Mouse (Mus musculus) G1E (cell line): ENCODE data around the gene Pex11b. TPM values are rescaled to one million over a fixed set of nuclear protein-coding genes. Genes with fewer than 3 reads are reported as not detected.

ENCODE experiments used
- ATAC-seq: 2 replicates; pipeline ENCODE4 v1.8.0; 2016; ENCODE audit warnings: mild to moderate bottlenecking; ENCODE audit not compliant: insufficient number of reproducible peaks, poor library complexity, low FRiP score, severe bottlenecking; ENCODE audit errors: extremely low read depth
- DNase-seq: peaks from one replicate; pipeline ENCODE4 v3.0.0; 2012; ENCODE audit warnings: low spot score
- H3K27me3 ChIP-seq: 2 replicates; pipeline ENCODE4 v1.6.1; 2012; ENCODE audit warnings: mild to moderate bottlenecking, low read length, inconsistent platforms; ENCODE audit not compliant: insufficient read depth
- H3K36me3 ChIP-seq: replicated peaks from 2 replicates; pipeline ENCODE3; 2012; ENCODE audit warnings: mild to moderate bottlenecking, inconsistent platforms
- H3K4me1 ChIP-seq: 2 replicates; pipeline ENCODE4 v1.6.1; 2012; ENCODE audit warnings: low read depth, low read length, inconsistent platforms, mixed read lengths; ENCODE audit not compliant: insufficient read depth
- H3K4me3 ChIP-seq: 2 replicates; pipeline ENCODE4 v1.5.1; 2012; ENCODE audit warnings: low read depth, mild to moderate bottlenecking, inconsistent platforms, low read length, moderate library complexity, mixed read lengths
- H3K9me3 ChIP-seq: replicated peaks from 2 replicates; pipeline ENCODE4 v1.6.1; 2012; ENCODE audit warnings: inconsistent platforms
- CTCF ChIP-seq: IDR thresholded peaks from 2 replicates; pipeline ENCODE4 v1.5.1; 2012; ENCODE audit warnings: low read depth, low read length, inconsistent platforms, mixed read lengths
- GATA1 ChIP-seq: IDR thresholded peaks from 2 replicates; pipeline ENCODE4 v1.6.1; 2012; ENCODE audit warnings: borderline replicate concordance, low read length, inconsistent platforms, mixed read lengths
- GATA2 ChIP-seq: IDR thresholded peaks from 2 replicates; pipeline ENCODE4 v1.6.1; 2012; ENCODE audit warnings: low read depth, low read length, inconsistent platforms, borderline replicate concordance
- POLR2AphosphoS5 ChIP-seq: IDR thresholded peaks from 2 replicates; pipeline ENCODE4 v1.6.1; 2012; ENCODE audit warnings: low read depth, low read length, inconsistent platforms; ENCODE audit not compliant: insufficient replicate concordance
- TAL1 ChIP-seq: conservative IDR thresholded peaks from 2 replicates; pipeline ENCODE4 v1.6.1; 2012; ENCODE audit warnings: low read depth, low read length, inconsistent platforms, mixed read lengths
- polyA plus RNA-seq: library from polyadenylated mRNA; stranded (reverse); fragments of >175 nt; gene quantifications from 2 replicates; pipeline ENCODE4 v1.2.3, GENCODE M21; 2012
- total RNA-seq, 2 experiments: library from RNA; stranded (forward) in 1 of 2; stranded (reverse) in 1 of 2; fragments of 200-1000 nt in 1 of 2; fragments of >200 nt in 1 of 2; fragmentation: Nextera tagmentation in 1 of 2; gene quantifications; 2 replicates each; pipeline ENCODE4 v1.2.3; 2014 to 2017

The Pex11b gene
- total and polyA plus RNA-seq, 3 experiments: 4.3 to 63.0 (median 23.8) TPM

DNA sequence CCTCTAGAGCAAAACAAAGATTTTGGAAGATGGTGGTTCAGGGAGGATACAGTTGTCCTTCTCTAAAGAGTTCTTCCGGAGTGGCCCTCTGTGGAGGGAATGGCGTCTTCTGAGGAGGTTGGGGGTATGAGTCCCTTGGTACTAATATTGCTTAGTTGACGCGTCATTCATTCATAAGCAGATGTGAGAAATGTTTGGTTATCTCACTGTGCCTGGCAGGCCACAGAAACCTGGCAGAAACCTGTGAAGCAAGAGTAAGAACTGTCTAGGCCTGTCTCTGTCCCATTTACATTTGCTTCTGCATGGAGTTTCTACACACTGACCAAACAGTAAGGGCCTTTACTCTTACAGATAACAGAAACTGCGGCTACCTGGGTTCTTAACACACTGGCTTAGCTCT lies 36.3 kb downstream of the Pex11b start:
- ATAC-seq: no peak
- no peak overlapping the region for H3K4me3 ChIP-seq
- peaks cover 40% of the 10 kb centered on the region for H3K27me3 ChIP-seq
- DNase-seq: no peak
- no peaks in the 10 kb centered on the region for H3K36me3 ChIP-seq
- no peak for TF ChIP-seq TAL1
- no peak for TF ChIP-seq CTCF
- TF ChIP-seq POLR2AphosphoS5: no peak
- no peak for TF ChIP-seq GATA2
- TF ChIP-seq GATA1: no peak
- H3K4me1 ChIP-seq: peaks cover 21% of the 10 kb centered on the region
- no peaks in the 10 kb centered on the region for H3K9me3 ChIP-seq

- H3K4me1 ChIP-seq: peaks cover 21% of the 10 kb centered on the region
- ATAC-seq (no peak), DNase-seq (no peak)
- H3K27me3 ChIP-seq: peaks cover 40% of the 10 kb centered on the region
- no peak for TF ChIP-seq CTCF
- no peak for TF ChIP-seq POLR2AphosphoS5
- no peak for TF ChIP-seq GATA1
- H3K36me3 ChIP-seq: no peaks in the 10 kb centered on the region
- H3K9me3 ChIP-seq: no peaks in the 10 kb centered on the region
- no peak overlapping the region for H3K4me3 ChIP-seq
Measured at GRCm38 (mm10) chr3:96673514-96673913, 38.3 kb downstream of the Pex11b start.

DNA sequence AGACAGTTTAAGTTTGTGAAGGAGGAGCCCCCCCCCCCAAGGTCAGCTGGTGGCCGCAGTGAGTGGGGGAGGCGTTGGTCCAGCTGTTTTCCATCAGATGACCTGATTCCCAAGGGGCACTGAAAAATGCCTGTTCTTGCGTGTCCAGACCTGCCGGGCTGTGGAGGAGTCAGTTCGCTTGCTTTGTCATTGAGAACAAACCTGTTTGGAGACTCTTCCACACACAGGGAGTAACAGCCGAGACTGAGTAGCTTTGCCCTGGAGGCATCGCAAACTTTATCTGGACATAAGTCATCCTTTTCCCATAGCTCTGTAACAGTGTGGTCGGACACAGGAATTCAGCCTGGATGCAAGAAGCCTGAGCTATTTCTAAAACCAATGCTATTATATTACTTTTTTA lies 39.3 kb downstream of the Pex11b start:
- no peak for ATAC-seq
- no peak for DNase-seq
- no peak for TF ChIP-seq CTCF
- no peak for TF ChIP-seq TAL1
- TF ChIP-seq GATA2: no peak
- no peak for TF ChIP-seq POLR2AphosphoS5
- Histone ChIP-seq H3K9me3 (no peaks in the 10 kb centered on the region), H3K4me3 (no peak overlapping the region), H3K36me3 (no peaks in the 10 kb centered on the region), H3K27me3 (peaks cover 45% of the 10 kb centered on the region), H3K4me1 (peaks cover 24% of the 10 kb centered on the region)

- TF ChIP-seq GATA1: no peak
- TF ChIP-seq GATA2: no peak
- no peak for TF ChIP-seq TAL1
- no peak for TF ChIP-seq POLR2AphosphoS5
- TF ChIP-seq CTCF: no peak
- Histone ChIP-seq H3K36me3 (no peaks in the 10 kb centered on the region), H3K4me1 (peaks cover 20% of the 10 kb centered on the region), H3K4me3 (no peak overlapping the region), H3K27me3 (peaks cover 40% of the 10 kb centered on the region), H3K9me3 (no peaks in the 10 kb centered on the region)
- DNase-seq (peak; percentile 53), ATAC-seq (no peak)
Measured at GRCm38 (mm10) chr3:96675171-96675570, 40.0 kb downstream of the Pex11b start.

GRCm38 (mm10) chr3:96675690-96676089 lies 40.5 kb downstream of the Pex11b start:
- DNase-seq: no peak
- H3K36me3 ChIP-seq: no peaks in the 10 kb centered on the region
- TF ChIP-seq TAL1 (no peak), CTCF (no peak), POLR2AphosphoS5 (no peak), GATA1 (no peak), GATA2 (no peak)
- ATAC-seq: no peak
- peaks cover 38% of the 10 kb centered on the region for H3K27me3 ChIP-seq
- no peaks in the 10 kb centered on the region for H3K9me3 ChIP-seq
- peaks cover 18% of the 10 kb centered on the region for H3K4me1 ChIP-seq
- H3K4me3 ChIP-seq: no peak overlapping the region

- H3K4me1 ChIP-seq: peaks cover 18% of the 10 kb centered on the region
- H3K9me3 ChIP-seq: no peaks in the 10 kb centered on the region
- TF ChIP-seq GATA1 (no peak), GATA2 (no peak), POLR2AphosphoS5 (no peak)
- DNase-seq: no peak
- no peak overlapping the region for H3K4me3 ChIP-seq
- ATAC-seq: no peak
- H3K36me3 ChIP-seq: no peaks in the 10 kb centered on the region
- H3K27me3 ChIP-seq: peaks cover 32% of the 10 kb centered on the region
Measured at GRCm38 (mm10) chr3:96678456-96678855, 43.3 kb downstream of the Pex11b start.

- H3K4me1 ChIP-seq: peaks cover 18% of the 10 kb centered on the region
- H3K36me3 ChIP-seq: no peaks in the 10 kb centered on the region
- H3K27me3 ChIP-seq: peaks cover 33% of the 10 kb centered on the region
- TF ChIP-seq POLR2AphosphoS5 (no peak), GATA1 (no peak), CTCF (no peak), GATA2 (no peak), TAL1 (no peak)
- peak; percentile 57 for ATAC-seq
- DNase-seq: no peak
- H3K4me3 ChIP-seq: no peak overlapping the region
- H3K9me3 ChIP-seq: no peaks in the 10 kb centered on the region
Measured at GRCm38 (mm10) chr3:96679159-96679674, 44.0 kb downstream of the Pex11b start.
